Mouse (Mus musculus): ENCODE data around the gene Zcchc17. TPM values are rescaled to one million over a fixed set of nuclear protein-coding genes. Genes with fewer than 3 reads are reported as not detected.

Zcchc17 gene
- polyA plus RNA-seq, 1 experiment, result 89.6 TPM

GRCm38 (mm10) chr4:130268736-130269135, 91.0 kb downstream of the Zcchc17 start:
- TF ChIP-seq POLR2A (IDR thresholded peaks at IDR 0.05; ENCODE audit: borderline replicate concordance, insufficient read depth, low read length) (no peak), CTCF (IDR thresholded peaks at IDR 0.05; ENCODE audit: borderline replicate concordance, insufficient read depth, low read depth, low read length) (no peak)
- WGBS, result 58% methylated on average over 10 of the region's 10 CpGs
- DNase-seq, result peak in 1 of 2 experiments; percentile 56

GRCm38 (mm10) chr4:130267069-130267468, 92.7 kb downstream of the Zcchc17 start:
- no peaks in the 10 kb centered on the region for H3K27me3 ChIP-seq (ENCODE audit: control insufficient read depth, insufficient read depth, low read length)
- H3K4me3 ChIP-seq (replicated peaks; ENCODE audit: insufficient read depth, low read depth, low read length), result no peak overlapping the region
- 93% methylated on average over 7 of the region's 7 CpGs for WGBS
- TF ChIP-seq CTCF (IDR thresholded peaks at IDR 0.05; ENCODE audit: borderline replicate concordance, insufficient read depth, low read depth, low read length), result no peak
- TF ChIP-seq POLR2A (IDR thresholded peaks at IDR 0.05; ENCODE audit: borderline replicate concordance, insufficient read depth, low read length), result no peak
- peaks cover 32% of the 10 kb centered on the region for H3K4me1 ChIP-seq (ENCODE audit: control insufficient read depth, insufficient read depth, low read length)
- DNase-seq, result no peak
- no peak overlapping the region for H3K27ac ChIP-seq (ENCODE audit: insufficient read depth, low read length)

More at GRCm38 (mm10) chr4:130268736-130269135, 91.0 kb downstream of the Zcchc17 start:
- Histone ChIP-seq H3K27ac (ENCODE audit: insufficient read depth, low read length) (peak overlapping the region; percentile 46; the same call in 1 of the 2 replicates), H3K4me3 (replicated peaks; ENCODE audit: insufficient read depth, low read depth, low read length) (no peak overlapping the region), H3K27me3 (ENCODE audit: control insufficient read depth, insufficient read depth, low read length) (no peaks in the 10 kb centered on the region), H3K4me1 (ENCODE audit: control insufficient read depth, insufficient read depth, low read length) (peaks cover 32% of the 10 kb centered on the region)

GRCm38 (mm10) chr4:130266601-130267000, 93.1 kb downstream of the Zcchc17 start:
- H3K27ac ChIP-seq (ENCODE audit: insufficient read depth, low read length), result no peak overlapping the region
- peaks cover 32% of the 10 kb centered on the region for H3K4me1 ChIP-seq (ENCODE audit: control insufficient read depth, insufficient read depth, low read length)
- DNase-seq, result no peak
- no peak overlapping the region for H3K4me3 ChIP-seq (replicated peaks; ENCODE audit: insufficient read depth, low read depth, low read length)
- no peaks in the 10 kb centered on the region for H3K27me3 ChIP-seq (ENCODE audit: control insufficient read depth, insufficient read depth, low read length)
- WGBS, result 84% methylated on average over 9 of the region's 9 CpGs
- TF ChIP-seq POLR2A (IDR thresholded peaks at IDR 0.05; ENCODE audit: borderline replicate concordance, insufficient read depth, low read length) (no peak), CTCF (IDR thresholded peaks at IDR 0.05; ENCODE audit: borderline replicate concordance, insufficient read depth, low read depth, low read length) (no peak)

Other genes with a start within 250 kb of the Zcchc17 start
- gene Hcrtr1, start 220.6 kb downstream of the Zcchc17 start, polyA plus RNA-seq (2012; rRNA removed), result 4.3 and 5.2 TPM in 2 replicates
- gene Tinagl1, start 184.8 kb downstream of the Zcchc17 start, polyA plus RNA-seq (2012; rRNA removed), result 12.8 and 13.4 TPM in 2 replicates
- gene Gm853, start 137.5 kb downstream of the Zcchc17 start, polyA plus RNA-seq (2012; rRNA removed), result 0.33 and 0.67 TPM in 2 replicates
- gene Serinc2, start 80.7 kb downstream of the Zcchc17 start, polyA plus RNA-seq (2012; rRNA removed), result 39.6 and 46.5 TPM in 2 replicates
- gene Fabp3, start 51.3 kb downstream of the Zcchc17 start, polyA plus RNA-seq (2012; rRNA removed), result 196 and 220 TPM in 2 replicates
- 1.6 and 1.7 TPM in 2 replicates for gene Gm10570, start 51.3 kb downstream of the Zcchc17 start, polyA plus RNA-seq (2012; rRNA removed)
- gene Snrnp40, start 189 bp upstream of the Zcchc17 start, polyA plus RNA-seq (2012; rRNA removed), result 35.7 and 39.5 TPM in 2 replicates
- gene Nkain1, start 214.2 kb upstream of the Zcchc17 start, polyA plus RNA-seq (2012; rRNA removed), result 109 and 114 TPM in 2 replicates

Measured in cerebellum, adult 2 months (tissue).